Mouse (Mus musculus): ENCODE results near the gene Dbndd1. TPM values are rescaled to one million over a fixed set of nuclear protein-coding genes. Genes with fewer than 3 reads are reported as not detected.
"Not testable (repeated sequence)": the region's sequence is repeated elsewhere in the genome, so short reads cannot be mapped to it uniquely, and the experiment has no call there.

Gene Dbndd1
- total RNA-seq (2021), result not detected

- intact Hi-C loops (cut with DNase I), result no loop called here
- DNase-seq, result peak; percentile 20 to 38
Measured at GRCm38 (mm10) chr8:123514781-123515539, at the start of gene Dbndd1. Gene Dbndd1, minus strand, starts transcription at chr8:123515463.

- intact Hi-C loops (cut with DNase I); DNase-seq: not testable (repeated sequence)
Measured at GRCm38 (mm10) chr8:123564221-123564620, 49.0 kb upstream of the Dbndd1 start.

- peak; percentile 22 to 34 for DNase-seq
- intact Hi-C loops (cut with DNase I), result not testable (repeated sequence)
Measured at GRCm38 (mm10) chr8:123537641-123538040, 22.4 kb upstream of the Dbndd1 start.

GRCm38 (mm10) chr8:123536990-123537380, 21.7 kb upstream of the Dbndd1 start:
- intact Hi-C loops (cut with DNase I), result no loop called here
- no peak for DNase-seq

- DNase-seq, result no peak
- intact Hi-C loops (cut with DNase I), result no loop called here
Measured at GRCm38 (mm10) chr8:123536242-123536989, 21.2 kb upstream of the Dbndd1 start.

GRCm38 (mm10) chr8:123527720-123528489, 12.6 kb upstream of the Dbndd1 start:
- intact Hi-C loops (cut with DNase I), result no loop called here
- no peak for DNase-seq

GRCm38 (mm10) chr8:123520048-123520447, 4.8 kb upstream of the Dbndd1 start:
- intact Hi-C loops (cut with DNase I); DNase-seq: not testable (repeated sequence)

DNA sequence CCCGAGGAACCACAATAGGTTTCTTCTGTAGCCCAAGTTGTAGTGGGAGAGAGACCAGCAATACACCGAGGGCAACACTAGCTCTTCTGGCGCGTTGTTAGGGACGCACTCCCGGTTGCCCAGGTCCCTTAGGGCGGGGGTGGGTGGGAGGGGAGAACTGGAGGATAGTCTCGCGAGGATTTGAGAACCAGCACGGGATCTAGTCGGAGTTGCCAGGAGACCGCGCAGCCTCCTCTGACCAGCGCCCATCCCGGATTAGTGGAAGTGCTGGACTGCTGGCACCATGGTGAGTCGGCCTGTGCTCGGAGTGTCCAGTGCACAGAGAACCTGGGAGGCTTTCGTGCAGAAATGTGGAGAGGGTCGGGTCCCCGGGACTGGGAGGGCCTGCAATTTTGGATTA, 3.4 kb upstream of the Dbndd1 start, which contains the start of gene Gas8:
Gas8 (plus strand) TSS at position 168 of the 400 bp plus-strand sequence.
- DNase-seq, result peak; percentile 92 to 93
- intact Hi-C loops (cut with DNase I), result no loop called here

GRCm38 (mm10) chr8:123518172-123518571, 2.9 kb upstream of the Dbndd1 start:
- intact Hi-C loops (cut with DNase I), result no loop called here
- no peak for DNase-seq

DNA sequence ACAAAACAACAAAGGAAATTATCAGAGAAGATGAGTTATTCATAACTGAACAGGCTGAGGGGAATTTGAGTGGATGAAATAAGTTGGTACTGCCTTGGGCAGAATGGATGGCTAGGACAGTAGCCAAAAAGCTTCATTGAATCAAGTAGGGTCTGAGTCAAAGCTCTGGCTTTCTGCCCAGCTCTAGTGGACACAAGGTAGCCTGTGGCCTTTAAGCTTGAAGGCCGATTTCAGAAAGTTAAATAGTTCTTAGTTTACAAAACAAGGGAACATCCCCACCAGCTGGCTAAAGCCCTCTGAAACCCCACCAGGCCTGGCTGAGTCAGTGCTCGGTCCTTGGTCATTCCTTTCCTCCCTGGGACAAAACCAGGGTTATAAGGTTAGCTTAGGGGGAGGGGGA, 1.3 kb upstream of the Dbndd1 start:
- DNase-seq, result no peak
- intact Hi-C loops (cut with DNase I), result no loop called here

DNA sequence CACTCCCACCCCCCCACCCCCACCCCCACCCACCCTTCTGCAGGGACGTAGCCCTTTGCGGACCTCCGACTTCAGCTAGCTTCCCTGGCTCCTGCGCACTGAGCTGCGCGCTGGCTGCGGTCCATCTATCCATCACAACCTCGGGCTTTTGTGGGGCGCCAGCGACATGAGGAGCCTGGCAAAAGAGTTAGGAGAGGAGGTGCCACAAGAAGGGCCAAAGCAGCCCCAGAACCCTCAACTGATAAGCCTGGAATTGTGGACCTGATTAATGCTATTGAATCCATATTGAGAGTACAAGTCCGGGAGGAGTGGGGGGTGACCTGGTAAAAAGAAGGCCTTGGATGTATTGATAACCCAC, 256 bp upstream of the Dbndd1 start:
- DNase-seq, result no peak
- intact Hi-C loops (cut with DNase I), result no loop called here

DNA sequence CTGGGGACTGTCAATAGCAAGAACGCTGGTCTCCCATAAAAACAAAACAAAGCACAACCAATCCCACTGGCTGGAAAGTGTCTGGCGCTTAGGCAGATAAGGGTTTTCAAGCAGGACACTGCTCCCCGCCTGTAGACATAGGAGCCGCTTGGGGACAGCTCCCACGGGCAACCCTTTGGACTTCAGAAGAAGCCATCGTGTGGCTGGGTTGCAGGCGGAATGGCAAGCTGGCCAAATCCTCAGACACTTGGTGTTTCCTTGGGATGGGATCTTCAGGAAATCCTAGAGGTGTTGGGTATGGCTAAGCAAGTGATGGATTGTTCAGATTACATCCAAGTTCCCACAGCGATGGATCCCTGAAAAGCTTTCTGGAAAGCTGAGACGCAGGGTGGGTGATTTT, 1.1 kb downstream of the Dbndd1 start:
- DNase-seq, result no peak
- intact Hi-C loops (cut with DNase I), result no loop called here

- intact Hi-C loops (cut with DNase I), result no loop called here
- DNase-seq, result no peak
Measured at GRCm38 (mm10) chr8:123510819-123511218, 4.4 kb downstream of the Dbndd1 start.

DNA sequence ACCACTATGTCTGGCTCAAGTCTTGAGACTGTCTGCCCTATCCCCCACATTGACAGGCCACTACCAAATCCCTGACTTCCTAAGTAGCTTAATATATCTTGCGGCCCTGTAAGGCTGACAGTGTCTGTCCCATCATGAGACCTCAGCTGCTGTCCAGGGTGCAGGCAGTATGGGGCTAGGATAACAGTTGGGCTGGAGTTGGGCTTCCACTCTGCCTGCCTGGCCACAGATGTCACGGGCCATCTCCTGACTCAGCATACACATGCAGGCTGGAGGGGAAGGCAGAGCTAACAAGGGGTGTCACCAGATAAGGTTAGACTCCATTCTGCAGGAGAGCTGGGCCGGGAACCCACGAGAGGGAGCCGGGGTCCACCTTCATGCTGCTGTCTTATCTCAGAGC, 8.1 kb downstream of the Dbndd1 start:
- intact Hi-C loops (cut with DNase I), result no loop called here
- DNase-seq, result no peak

GRCm38 (mm10) chr8:123505695-123506094, 9.6 kb downstream of the Dbndd1 start:
- no peak for DNase-seq
- intact Hi-C loops (cut with DNase I), result no loop called here

- intact Hi-C loops (cut with DNase I), result no loop called here
Measured at GRCm38 (mm10) chr8:123505267-123505666, 10.0 kb downstream of the Dbndd1 start.

DNA sequence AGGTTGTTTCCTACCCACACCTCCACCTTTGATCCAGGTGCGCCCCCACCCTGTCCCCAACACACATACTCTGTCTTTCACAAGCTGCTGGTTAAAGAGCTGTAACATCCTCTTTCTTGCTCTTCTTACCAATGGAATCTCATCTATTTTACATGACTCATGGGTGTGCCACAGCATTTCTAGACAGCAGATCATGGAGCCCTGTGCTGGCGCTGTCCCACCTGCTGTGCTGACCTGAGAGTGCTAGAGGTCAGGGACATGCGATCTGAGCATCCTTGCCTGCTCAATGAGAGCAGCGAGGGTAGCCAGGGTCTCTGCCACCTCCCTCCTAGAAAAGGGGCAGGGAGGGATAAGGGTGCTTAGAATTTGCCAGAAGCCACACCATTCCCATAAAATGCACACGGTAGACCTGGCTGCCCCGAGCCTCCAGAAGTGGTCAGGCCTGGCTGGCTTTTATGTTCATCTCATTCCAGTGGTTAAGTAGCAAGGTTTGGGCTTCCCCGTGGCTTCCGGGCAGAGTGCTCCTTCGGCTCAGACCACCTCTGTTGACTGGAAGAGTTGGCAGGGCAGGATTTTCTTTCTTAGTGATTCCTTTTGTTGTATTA, 10.6 kb downstream of the Dbndd1 start:
- intact Hi-C loops (cut with DNase I), result no loop called here
- DNase-seq, result no peak

More at GRCm38 (mm10) chr8:123505267-123505666, 10.0 kb downstream of the Dbndd1 start:
- DNase-seq, result no peak

GRCm38 (mm10) chr8:123503801-123504467, 11.3 kb downstream of the Dbndd1 start:
- no peak for DNase-seq
- intact Hi-C loops (cut with DNase I), result no loop called here

GRCm38 (mm10) chr8:123502192-123502591, 13.1 kb downstream of the Dbndd1 start:
- intact Hi-C loops (cut with DNase I), result no loop called here
- DNase-seq, result no peak

GRCm38 (mm10) chr8:123499556-123499955, 15.7 kb downstream of the Dbndd1 start:
- intact Hi-C loops (cut with DNase I), result no loop called here
- DNase-seq, result no peak
